Mouse (Mus musculus) cerebellum, adult 11-12 months (tissue): Measurements from ENCODE around the gene Ly6f.
A peak's percentile ranks its signal among the peaks of the same experiment; 100 is the strongest.
"Not testable (repeated sequence)": the region's sequence is repeated elsewhere in the genome, so short reads cannot be mapped to it uniquely, and the experiment has no call there.

ENCODE experiments used
- DNase-seq: peaks from one replicate; pipeline ENCODE4 v3.0.0; 2022

Ly6f gene

GRCm38 (mm10) chr15:75268121-75268520 is at the start of gene Ly6f:
TSS of gene Ly6f (plus strand) at chr15:75268421.
- DNase-seq: no peak

GRCm38 (mm10) chr15:75221942-75222341 is 46.3 kb upstream of the Ly6f start:
- DNase-seq: no peak

- DNase-seq: no peak
Measured at GRCm38 (mm10) chr15:75237736-75238288, 30.4 kb upstream of the Ly6f start.

- DNase-seq: no peak
Measured at GRCm38 (mm10) chr15:75240558-75240957, 27.7 kb upstream of the Ly6f start.

GRCm38 (mm10) chr15:75242756-75243640 is 25.2 kb upstream of the Ly6f start:
- no peak for DNase-seq

- no peak for DNase-seq
Measured at GRCm38 (mm10) chr15:75254671-75255070, 13.6 kb upstream of the Ly6f start.

GRCm38 (mm10) chr15:75265863-75266262 is 2.4 kb upstream of the Ly6f start:
- no peak for DNase-seq

- DNase-seq: no peak
Measured at GRCm38 (mm10) chr15:75266626-75267025, 1.6 kb upstream of the Ly6f start.

- DNase-seq: no peak
Measured at GRCm38 (mm10) chr15:75268916-75269829, 952 bp downstream of the Ly6f start.

- DNase-seq: no peak
Measured at GRCm38 (mm10) chr15:75270169-75270568, 1.9 kb downstream of the Ly6f start.

- no peak for DNase-seq
Measured at GRCm38 (mm10) chr15:75270691-75271362, 2.6 kb downstream of the Ly6f start.

- DNase-seq: no peak
Measured at GRCm38 (mm10) chr15:75271426-75271825, 3.2 kb downstream of the Ly6f start.

GRCm38 (mm10) chr15:75271891-75272290 is 3.7 kb downstream of the Ly6f start:
- no peak for DNase-seq

GRCm38 (mm10) chr15:75281991-75282390 is 13.8 kb downstream of the Ly6f start:
- not testable (repeated sequence) for DNase-seq

- not testable (repeated sequence) for DNase-seq
Measured at GRCm38 (mm10) chr15:75286512-75286911, 18.3 kb downstream of the Ly6f start.

GRCm38 (mm10) chr15:75292377-75292776 is 24.2 kb downstream of the Ly6f start:
- DNase-seq: no peak

GRCm38 (mm10) chr15:75293873-75294385 is 25.7 kb downstream of the Ly6f start:
- no peak for DNase-seq

GRCm38 (mm10) chr15:75306101-75306500 is 37.9 kb downstream of the Ly6f start:
- DNase-seq: no peak

- DNase-seq: no peak
Measured at GRCm38 (mm10) chr15:75309186-75309585, 41.0 kb downstream of the Ly6f start.

GRCm38 (mm10) chr15:75309946-75310345 is 41.7 kb downstream of the Ly6f start:
- peak; percentile 8 for DNase-seq

GRCm38 (mm10) chr15:75314421-75314820 is 46.2 kb downstream of the Ly6f start:
- no peak for DNase-seq

GRCm38 (mm10) chr15:75317255-75317654 is 49.0 kb downstream of the Ly6f start:
- DNase-seq: no peak
